Mouse (Mus musculus) cerebellum, adult 18-20 months (tissue): ENCODE measurements around the gene Ywhae.

Experiments used
- DNase-seq, 2 experiments: peaks; one replicate each; pipeline ENCODE4 v3.0.0; 2021

Gene Ywhae

GRCm38 (mm10) chr11:75796536-75797246 lies 64.0 kb downstream of the Ywhae start:
- DNase-seq: no peak

GRCm38 (mm10) chr11:75801369-75801768 lies 68.7 kb downstream of the Ywhae start:
- no peak for DNase-seq

GRCm38 (mm10) chr11:75801771-75802550 lies 69.3 kb downstream of the Ywhae start:
- no peak for DNase-seq

- DNase-seq: no peak
Observed at GRCm38 (mm10) chr11:75807486-75807885, 74.8 kb downstream of the Ywhae start.

GRCm38 (mm10) chr11:75810526-75810925 lies 77.9 kb downstream of the Ywhae start:
- no peak for DNase-seq

GRCm38 (mm10) chr11:75811900-75812299 lies 79.2 kb downstream of the Ywhae start:
- DNase-seq: peak; percentile 42

GRCm38 (mm10) chr11:75813085-75813484 lies 80.4 kb downstream of the Ywhae start:
- DNase-seq: no peak
